Mouse (Mus musculus) bone marrow macrophage, adult 2 months (primary cell): Measurements from ENCODE around the gene Lrrc28. TPM values are rescaled to one million over a fixed set of nuclear protein-coding genes. Genes with fewer than 3 reads are reported as not detected.

Experiments
- H3K27ac ChIP-seq: 2 replicates; pipeline ENCODE4 v1.5.1; 2012; ENCODE audit warnings: low read depth, low read length; ENCODE audit not compliant: insufficient read depth
- H3K4me1 ChIP-seq: 2 replicates; pipeline ENCODE4 v1.6.1; 2012; ENCODE audit warnings: low read length; ENCODE audit not compliant: control insufficient read depth, insufficient read depth
- H3K4me3 ChIP-seq: 2 replicates; pipeline ENCODE4 v1.5.1; 2012; ENCODE audit warnings: mild to moderate bottlenecking, low read length, moderate library complexity; ENCODE audit not compliant: insufficient read depth
- CTCF ChIP-seq: IDR thresholded peaks from 2 replicates; pipeline ENCODE4 v1.5.1; 2012; ENCODE audit warnings: low read depth, mild to moderate bottlenecking, low read length, moderate library complexity
- POLR2A ChIP-seq: IDR thresholded peaks from 2 replicates; pipeline ENCODE4 v1.6.1; 2012; ENCODE audit warnings: mild to moderate bottlenecking, low read depth, low read length, borderline replicate concordance
- polyA plus RNA-seq: library from polyadenylated mRNA; stranded (reverse); fragments of >200 nt; gene quantifications from 2 replicates; pipeline ENCODE4 v1.2.4, GENCODE M21; 2012; ENCODE audit not compliant: missing spikeins, insufficient read depth, insufficient read length

Gene Lrrc28
- 7.9 and 12.2 TPM in 2 replicates for polyA plus RNA-seq

GRCm38 (mm10) chr7:67644833-67645680 is at the start of gene Lrrc28:
TSS of gene Lrrc28 (minus strand) at chr7:67645268.
- TF ChIP-seq CTCF (no peak), POLR2A (peak; percentile 58; the same call in 1 of the 2 replicates)
- peak within 1 kb of the TSS; percentile 60 for H3K27ac ChIP-seq
- peaks cover 7% of the 10 kb centered on the region for H3K4me1 ChIP-seq
- peak within 1 kb of the TSS; percentile 88 for H3K4me3 ChIP-seq

DNA sequence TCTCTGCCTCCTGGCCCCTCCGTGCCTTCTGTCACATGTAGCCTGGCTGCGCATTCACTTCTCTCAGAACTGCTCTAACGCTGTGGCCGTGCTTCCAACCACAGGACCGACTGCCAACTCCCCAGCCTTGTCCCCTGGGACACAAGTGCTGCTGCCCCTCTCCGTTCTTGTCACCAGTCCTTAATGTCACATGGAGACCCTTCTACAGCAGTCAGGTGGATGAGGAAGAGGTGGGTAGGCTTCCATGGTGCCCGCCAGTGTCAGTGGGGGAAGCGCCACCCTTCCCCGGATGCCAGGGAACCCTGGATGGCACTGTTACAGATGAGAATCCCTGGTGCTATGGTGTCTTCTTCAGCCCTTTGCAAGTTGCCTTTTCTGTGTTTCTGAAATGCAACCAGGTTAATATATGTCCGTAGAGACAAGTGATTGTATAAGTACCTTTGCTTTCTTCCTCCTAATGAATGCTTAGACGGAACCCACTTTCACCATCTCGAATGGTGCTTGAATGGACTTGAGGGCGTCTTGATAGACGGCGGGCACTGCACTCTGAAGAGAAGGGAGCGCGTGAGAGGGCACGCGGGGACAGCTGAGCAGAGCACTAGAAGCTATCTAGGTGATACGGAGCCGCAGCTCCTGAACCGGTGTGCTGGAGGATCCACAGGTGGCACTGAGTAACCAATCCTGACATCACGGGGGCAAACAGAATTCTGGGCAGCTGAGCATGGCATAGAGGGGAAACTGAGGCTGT is 47.9 kb upstream of the Lrrc28 start:
- Histone ChIP-seq H3K27ac (no peak overlapping the region), H3K4me3 (no peak overlapping the region), H3K4me1 (no peaks in the 10 kb centered on the region)
- TF ChIP-seq POLR2A: no peak
- no peak for TF ChIP-seq CTCF

DNA sequence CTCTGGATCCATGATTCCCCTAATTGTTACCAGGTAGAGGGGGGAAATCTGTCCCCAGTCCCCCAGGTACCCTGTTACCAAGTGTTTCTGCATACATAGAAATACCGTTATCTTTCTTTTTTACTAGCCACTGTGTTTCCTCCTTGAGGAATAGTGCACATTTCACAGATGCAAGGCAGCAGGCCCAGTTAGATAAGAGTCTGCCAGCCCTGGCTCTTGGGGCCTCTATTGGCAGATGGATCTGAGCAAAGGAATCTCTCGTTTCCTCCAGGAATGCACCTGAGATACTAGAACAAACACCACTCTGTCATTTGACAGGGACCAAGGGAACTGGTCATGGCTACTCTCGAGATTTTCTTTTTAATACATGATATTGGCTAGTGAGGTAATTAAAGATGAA is 47.1 kb upstream of the Lrrc28 start:
- Histone ChIP-seq H3K4me1 (no peaks in the 10 kb centered on the region), H3K4me3 (no peak overlapping the region), H3K27ac (no peak overlapping the region)
- TF ChIP-seq CTCF: no peak
- no peak for TF ChIP-seq POLR2A

GRCm38 (mm10) chr7:67691036-67691435 is 46.0 kb upstream of the Lrrc28 start:
- no peak overlapping the region for H3K27ac ChIP-seq
- H3K4me1 ChIP-seq: no peaks in the 10 kb centered on the region
- TF ChIP-seq CTCF (no peak), POLR2A (no peak)
- H3K4me3 ChIP-seq: no peak overlapping the region

- Histone ChIP-seq H3K4me3 (no peak overlapping the region), H3K4me1 (no peaks in the 10 kb centered on the region), H3K27ac (no peak overlapping the region)
- no peak for TF ChIP-seq POLR2A
- no peak for TF ChIP-seq CTCF
Measured at GRCm38 (mm10) chr7:67689793-67690192, 44.7 kb upstream of the Lrrc28 start.

- H3K4me1 ChIP-seq: no peaks in the 10 kb centered on the region
- H3K4me3 ChIP-seq: no peak overlapping the region
- H3K27ac ChIP-seq: no peak overlapping the region
- TF ChIP-seq POLR2A (no peak), CTCF (no peak)
Measured at GRCm38 (mm10) chr7:67688281-67688680, 43.2 kb upstream of the Lrrc28 start.

GRCm38 (mm10) chr7:67686545-67686944 is 41.5 kb upstream of the Lrrc28 start:
- H3K4me1 ChIP-seq: no peaks in the 10 kb centered on the region
- no peak overlapping the region for H3K4me3 ChIP-seq
- H3K27ac ChIP-seq: no peak overlapping the region
- no peak for TF ChIP-seq POLR2A
- TF ChIP-seq CTCF: no peak

GRCm38 (mm10) chr7:67683006-67683405 is 37.9 kb upstream of the Lrrc28 start:
- TF ChIP-seq POLR2A (no peak), CTCF (no peak)
- H3K4me1 ChIP-seq: no peaks in the 10 kb centered on the region
- H3K27ac ChIP-seq: no peak overlapping the region
- no peak overlapping the region for H3K4me3 ChIP-seq

GRCm38 (mm10) chr7:67681078-67681477 is 36.0 kb upstream of the Lrrc28 start:
- no peak overlapping the region for H3K4me3 ChIP-seq
- no peaks in the 10 kb centered on the region for H3K4me1 ChIP-seq
- H3K27ac ChIP-seq: no peak overlapping the region
- TF ChIP-seq POLR2A: no peak
- no peak for TF ChIP-seq CTCF

- TF ChIP-seq CTCF (no peak), POLR2A (no peak)
- no peaks in the 10 kb centered on the region for H3K4me1 ChIP-seq
- H3K4me3 ChIP-seq: no peak overlapping the region
- H3K27ac ChIP-seq: no peak overlapping the region
Measured at GRCm38 (mm10) chr7:67678878-67679499, 33.9 kb upstream of the Lrrc28 start.
